Mouse (Mus musculus): ENCODE results near the gene Phospho2. TPM values are rescaled to one million over a fixed set of nuclear protein-coding genes. Genes with fewer than 3 reads are reported as not detected.

Gene Phospho2
- polyA plus RNA-seq, 1 experiment: 24.3 TPM

GRCm38 (mm10) chr2:69816575-69816974 lies 27.2 kb downstream of the Phospho2 start:
- H3K27me3 ChIP-seq (replicated peaks; ENCODE audit: control insufficient read depth, insufficient read depth, low read length): no peaks in the 10 kb centered on the region
- WGBS: 66% methylated on average over 5 of the region's 5 CpGs
- TF ChIP-seq CTCF (conservative IDR thresholded peaks at IDR 0.05; ENCODE audit: insufficient read depth, insufficient read length, low read depth, low read length) (no peak), POLR2A (IDR thresholded peaks at IDR 0.05; ENCODE audit: low read depth, low read length) (no peak)
- no peaks in the 10 kb centered on the region for H3K36me3 ChIP-seq (ENCODE audit: control insufficient read depth, insufficient read depth, low read length)
- no peak for DNase-seq
- H3K4me1 ChIP-seq (ENCODE audit: control insufficient read depth, insufficient read depth, low read length): no peaks in the 10 kb centered on the region
- no peak overlapping the region for H3K4me3 ChIP-seq (ENCODE audit: insufficient read depth, low read depth, low read length)
- no peak overlapping the region for H3K27ac ChIP-seq (ENCODE audit: insufficient read depth, low read depth, low read length)

DNA sequence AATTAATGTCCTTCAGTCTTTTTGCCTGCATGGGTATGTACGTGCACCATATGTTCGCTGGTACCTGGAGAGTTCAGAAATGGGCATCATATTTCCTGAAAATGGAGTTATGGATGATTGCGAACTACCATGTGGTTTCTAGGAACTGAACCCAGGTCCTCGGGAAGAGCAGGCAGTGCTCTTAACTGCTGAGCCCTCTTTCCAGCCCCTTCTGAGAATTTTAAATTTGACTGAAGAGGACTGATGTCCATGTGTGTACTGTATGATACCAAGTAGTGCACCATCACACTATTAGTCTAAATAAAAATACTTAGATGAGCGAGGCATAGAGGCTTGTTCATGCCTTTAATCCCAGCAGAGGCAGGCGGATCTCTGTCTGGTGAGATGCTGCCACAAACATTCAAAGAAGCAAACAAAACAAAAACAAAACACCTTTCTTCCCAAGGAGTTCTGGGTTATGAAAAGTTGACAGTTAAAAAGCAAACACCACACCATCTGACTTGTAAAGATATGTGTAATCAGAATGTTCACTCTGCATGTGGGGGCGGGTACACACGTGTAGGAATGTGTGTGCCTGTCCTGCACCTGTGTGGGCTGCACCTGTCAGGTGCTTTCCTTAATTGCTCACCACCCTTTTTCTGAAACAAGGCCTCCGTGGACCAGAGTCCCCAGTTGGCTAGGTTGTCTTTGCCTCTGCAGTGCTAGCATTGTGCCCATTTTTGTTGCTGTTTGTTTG lies 29.1 kb downstream of the Phospho2 start:
- Histone ChIP-seq H3K27me3 (replicated peaks; ENCODE audit: control insufficient read depth, insufficient read depth, low read length) (no peaks in the 10 kb centered on the region), H3K4me3 (ENCODE audit: insufficient read depth, low read depth, low read length) (no peak overlapping the region), H3K36me3 (ENCODE audit: control insufficient read depth, insufficient read depth, low read length) (no peaks in the 10 kb centered on the region), H3K4me1 (ENCODE audit: control insufficient read depth, insufficient read depth, low read length) (no peaks in the 10 kb centered on the region), H3K27ac (ENCODE audit: insufficient read depth, low read depth, low read length) (no peak overlapping the region)
- TF ChIP-seq POLR2A (IDR thresholded peaks at IDR 0.05; ENCODE audit: low read depth, low read length) (no peak), CTCF (conservative IDR thresholded peaks at IDR 0.05; ENCODE audit: insufficient read depth, insufficient read length, low read depth, low read length) (no peak)
- 80% methylated on average over 9 of the region's 9 CpGs for WGBS
- no peak for DNase-seq

DNA sequence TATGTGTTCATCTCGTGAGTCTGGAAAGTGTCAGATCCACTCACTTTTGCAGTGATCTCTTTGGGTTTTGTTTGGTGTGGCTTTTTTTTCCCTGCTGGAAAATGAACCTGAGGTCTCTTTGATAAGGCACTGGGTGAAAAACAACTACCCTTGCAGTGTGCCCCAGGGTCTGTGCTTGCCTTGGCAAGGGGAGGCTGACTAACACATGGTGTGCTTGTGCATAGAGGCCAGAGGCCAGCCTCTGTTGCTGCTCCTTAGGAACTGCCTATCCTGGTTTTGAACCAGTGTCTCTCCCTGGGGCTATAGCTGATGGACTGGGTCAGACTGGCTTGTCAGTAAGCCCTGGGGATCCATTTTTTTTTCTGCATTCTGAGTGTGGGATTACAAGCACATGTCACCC lies 30.8 kb downstream of the Phospho2 start:
- no peak for DNase-seq
- no peaks in the 10 kb centered on the region for H3K4me1 ChIP-seq (ENCODE audit: control insufficient read depth, insufficient read depth, low read length)
- TF ChIP-seq POLR2A (IDR thresholded peaks at IDR 0.05; ENCODE audit: low read depth, low read length) (no peak), CTCF (conservative IDR thresholded peaks at IDR 0.05; ENCODE audit: insufficient read depth, insufficient read length, low read depth, low read length) (no peak)
- no peaks in the 10 kb centered on the region for H3K27me3 ChIP-seq (replicated peaks; ENCODE audit: control insufficient read depth, insufficient read depth, low read length)
- H3K36me3 ChIP-seq (ENCODE audit: control insufficient read depth, insufficient read depth, low read length): no peaks in the 10 kb centered on the region
- 57% methylated on average over 1 of the region's 1 CpGs for WGBS
- H3K4me3 ChIP-seq (ENCODE audit: insufficient read depth, low read depth, low read length): no peak overlapping the region
- no peak overlapping the region for H3K27ac ChIP-seq (ENCODE audit: insufficient read depth, low read depth, low read length)

GRCm38 (mm10) chr2:69821711-69822110 lies 32.3 kb downstream of the Phospho2 start, which contains the start of gene Klhl23:
TSS of gene Klhl23 (plus strand) at chr2:69821944.
- TF ChIP-seq POLR2A (IDR thresholded peaks at IDR 0.05; ENCODE audit: low read depth, low read length): no peak
- no peak for TF ChIP-seq CTCF (conservative IDR thresholded peaks at IDR 0.05; ENCODE audit: insufficient read depth, insufficient read length, low read depth, low read length)
- Histone ChIP-seq H3K4me3 (ENCODE audit: insufficient read depth, low read depth, low read length) (peak within 1 kb of the TSS; percentile 85), H3K36me3 (ENCODE audit: control insufficient read depth, insufficient read depth, low read length) (no peaks in the 10 kb centered on the region), H3K27ac (ENCODE audit: insufficient read depth, low read depth, low read length) (no peak within 1 kb of the TSS), H3K4me1 (ENCODE audit: control insufficient read depth, insufficient read depth, low read length) (no peaks in the 10 kb centered on the region), H3K27me3 (replicated peaks; ENCODE audit: control insufficient read depth, insufficient read depth, low read length) (no peaks in the 10 kb centered on the region)
- WGBS: 20% methylated on average over 8 of the region's 8 CpGs
- no peak for DNase-seq

- no peak overlapping the region for H3K27ac ChIP-seq (ENCODE audit: insufficient read depth, low read depth, low read length)
- H3K4me3 ChIP-seq (ENCODE audit: insufficient read depth, low read depth, low read length): peak overlapping the region; percentile 85
- WGBS: under 1% methylated on average over 80 of the region's 80 CpGs
- peak; percentile 31 for DNase-seq
- H3K36me3 ChIP-seq (ENCODE audit: control insufficient read depth, insufficient read depth, low read length): no peaks in the 10 kb centered on the region
- TF ChIP-seq POLR2A (IDR thresholded peaks at IDR 0.05; ENCODE audit: low read depth, low read length): no peak
- no peak for TF ChIP-seq CTCF (conservative IDR thresholded peaks at IDR 0.05; ENCODE audit: insufficient read depth, insufficient read length, low read depth, low read length)
- no peaks in the 10 kb centered on the region for H3K4me1 ChIP-seq (ENCODE audit: control insufficient read depth, insufficient read depth, low read length)
- no peaks in the 10 kb centered on the region for H3K27me3 ChIP-seq (replicated peaks; ENCODE audit: control insufficient read depth, insufficient read depth, low read length)
Observed at GRCm38 (mm10) chr2:69822361-69823128, 33.1 kb downstream of the Phospho2 start.

GRCm38 (mm10) chr2:69823129-69823677 lies 33.8 kb downstream of the Phospho2 start:
- Histone ChIP-seq H3K27me3 (replicated peaks; ENCODE audit: control insufficient read depth, insufficient read depth, low read length) (no peaks in the 10 kb centered on the region), H3K27ac (ENCODE audit: insufficient read depth, low read depth, low read length) (no peak overlapping the region), H3K36me3 (ENCODE audit: control insufficient read depth, insufficient read depth, low read length) (no peaks in the 10 kb centered on the region), H3K4me1 (ENCODE audit: control insufficient read depth, insufficient read depth, low read length) (no peaks in the 10 kb centered on the region), H3K4me3 (ENCODE audit: insufficient read depth, low read depth, low read length) (peak overlapping the region; percentile 85)
- WGBS: 3% methylated on average over 45 of the region's 45 CpGs
- TF ChIP-seq CTCF (conservative IDR thresholded peaks at IDR 0.05; ENCODE audit: insufficient read depth, insufficient read length, low read depth, low read length): no peak
- no peak for TF ChIP-seq POLR2A (IDR thresholded peaks at IDR 0.05; ENCODE audit: low read depth, low read length)
- peak; percentile 17 for DNase-seq

- Histone ChIP-seq H3K27ac (ENCODE audit: insufficient read depth, low read depth, low read length) (no peak overlapping the region), H3K4me3 (ENCODE audit: insufficient read depth, low read depth, low read length) (no peak overlapping the region), H3K36me3 (ENCODE audit: control insufficient read depth, insufficient read depth, low read length) (no peaks in the 10 kb centered on the region), H3K27me3 (replicated peaks; ENCODE audit: control insufficient read depth, insufficient read depth, low read length) (no peaks in the 10 kb centered on the region), H3K4me1 (ENCODE audit: control insufficient read depth, insufficient read depth, low read length) (no peaks in the 10 kb centered on the region)
- 78% methylated on average over 10 of the region's 10 CpGs for WGBS
- DNase-seq: no peak
- TF ChIP-seq CTCF (conservative IDR thresholded peaks at IDR 0.05; ENCODE audit: insufficient read depth, insufficient read length, low read depth, low read length) (no peak), POLR2A (IDR thresholded peaks at IDR 0.05; ENCODE audit: low read depth, low read length) (no peak)
Observed at GRCm38 (mm10) chr2:69825898-69826297, 36.5 kb downstream of the Phospho2 start.

Measured in kidney, adult 2 months (tissue).